Mouse (Mus musculus) C2C12 (cell line): ENCODE results near the gene Trappc12.

Experiments
- CEBPB ChIP-seq: IDR thresholded peaks from one replicate; pipeline ENCODE4 v1.6.1; 2011; ENCODE audit warnings: low read depth, mild to moderate bottlenecking, control low read depth, moderate library complexity
- CTCF ChIP-seq: IDR thresholded peaks from one replicate; pipeline ENCODE4 v1.5.1; 2011; ENCODE audit not compliant: control insufficient read depth, insufficient read depth, insufficient read length
- FOSL1 ChIP-seq: IDR thresholded peaks from one replicate; pipeline ENCODE4 v1.8.0; 2011; ENCODE audit warnings: mild to moderate bottlenecking, low read length; ENCODE audit not compliant: poor library complexity, insufficient read depth, severe bottlenecking
- MAX ChIP-seq: IDR thresholded peaks from one replicate; pipeline ENCODE4 v1.6.1; 2011; ENCODE audit warnings: mild to moderate bottlenecking, control low read depth
- MYOD1 ChIP-seq: IDR thresholded peaks from one replicate; pipeline ENCODE4 v1.6.1; 2011; ENCODE audit warnings: low read depth; ENCODE audit not compliant: control insufficient read depth, insufficient read length
- MYOG ChIP-seq: IDR thresholded peaks from one replicate; pipeline ENCODE4 v1.6.1; 2011; ENCODE audit not compliant: control insufficient read depth, insufficient read length; ENCODE audit errors: extremely low read depth
- USF1 ChIP-seq: IDR thresholded peaks from one replicate; pipeline ENCODE4 v1.6.1; 2011; ENCODE audit warnings: low read depth, mild to moderate bottlenecking, control low read depth, moderate library complexity

DNA sequence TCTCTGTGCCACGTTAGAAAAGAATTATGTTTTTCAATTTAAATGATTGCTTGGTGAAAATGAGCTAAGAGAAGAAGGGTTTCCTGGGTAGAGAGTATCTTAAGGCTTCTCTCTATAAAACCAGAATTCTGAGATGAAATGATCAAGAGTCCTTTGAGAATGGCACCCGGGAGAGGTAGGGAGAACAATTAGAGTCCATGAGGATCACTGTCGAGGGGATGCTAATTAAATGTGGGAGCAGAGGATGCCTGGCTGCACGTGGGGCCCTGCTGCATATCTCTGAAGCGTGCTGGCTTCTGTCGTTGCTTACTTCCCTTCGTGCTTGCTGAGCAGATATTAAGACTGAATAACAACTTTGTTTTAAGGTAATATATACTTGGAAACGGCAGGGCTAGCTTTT is 24.8 kb upstream of the Trappc12 start:
- TF ChIP-seq CEBPB (no peak), CTCF (no peak), MYOG (no peak), MAX (no peak), MYOD1 (no peak), USF1 (no peak), FOSL1 (no peak)
